Mouse (Mus musculus) adrenal gland, adult 18-20 months (tissue): ENCODE results near the gene Pck2. TPM values are rescaled to one million over a fixed set of nuclear protein-coding genes. Genes with fewer than 3 reads are reported as not detected.

Experiments used
- DNase-seq, 2 experiments: peaks; one replicate each; pipeline ENCODE4 v3.0.0; 2021 to 2022; ENCODE audit warnings: low spot score in 2 of 2
- total RNA-seq, 2 experiments: library from RNA; stranded (reverse); gene quantifications; 1 replicate in 1 of 2; 2 replicates in 1 of 2; pipeline ENCODE4 v1.2.3; 2021

The Pck2 gene
- total RNA-seq, 2 experiments from 2014 or later, result 21.6 to 31.7 TPM

GRCm38 (mm10) chr14:55571760-55572159 is 31.7 kb downstream of the Pck2 start:
- DNase-seq, result no peak

GRCm38 (mm10) chr14:55575302-55575701 is 35.2 kb downstream of the Pck2 start, which contains the start of gene Fitm1:
Gene Fitm1 (plus strand): TSS chr14:55575617.
- DNase-seq, result no peak

GRCm38 (mm10) chr14:55575711-55576110 is 35.6 kb downstream of the Pck2 start:
- no peak for DNase-seq

GRCm38 (mm10) chr14:55576376-55576775 is 36.3 kb downstream of the Pck2 start:
- DNase-seq, result no peak

GRCm38 (mm10) chr14:55577871-55578667 is 38.0 kb downstream of the Pck2 start, which contains the start of gene Psme1:
Gene Psme1 (plus strand): TSS chr14:55578123.
- peak; percentile 75 to 77 for DNase-seq

- DNase-seq, result peak; percentile 66 to 72
These were observed 38.7 kb downstream of the Pck2 start for GRCm38 (mm10) chr14:55578668-55579269.

- no peak for DNase-seq
These were observed 39.7 kb downstream of the Pck2 start for GRCm38 (mm10) chr14:55579511-55580496.

- no peak for DNase-seq
These were observed 40.7 kb downstream of the Pck2 start for GRCm38 (mm10) chr14:55580731-55581130.

GRCm38 (mm10) chr14:55581981-55582681 is 42.1 kb downstream of the Pck2 start:
- no peak for DNase-seq

GRCm38 (mm10) chr14:55584303-55584701 is 44.2 kb downstream of the Pck2 start:
- no peak for DNase-seq

- DNase-seq, result peak; percentile 73 to 80
These were observed 44.9 kb downstream of the Pck2 start, which contains the start of gene Emc9 for GRCm38 (mm10) chr14:55584702-55585565. Gene Emc9 (minus strand): TSS chr14:55585302.

- no peak for DNase-seq
These were observed 45.5 kb downstream of the Pck2 start for GRCm38 (mm10) chr14:55585566-55585960.

- DNase-seq, result no peak
These were observed 46.1 kb downstream of the Pck2 start for GRCm38 (mm10) chr14:55586149-55586548.

GRCm38 (mm10) chr14:55589271-55589670 is 49.2 kb downstream of the Pck2 start:
- no peak for DNase-seq

- no peak for DNase-seq
These were observed 49.8 kb downstream of the Pck2 start for GRCm38 (mm10) chr14:55589771-55590448.

GRCm38 (mm10) chr14:55590748-55591330 is 50.8 kb downstream of the Pck2 start, which contains the start of gene Psme2:
Gene Psme2 (minus strand): TSS chr14:55591113.
- DNase-seq, result peak; percentile 82 to 84

- DNase-seq, result peak; percentile 85
These were observed 51.3 kb downstream of the Pck2 start, which contains the start of gene Rnf31 for GRCm38 (mm10) chr14:55591331-55591891. Gene Rnf31 (plus strand): TSS chr14:55591708.

- DNase-seq, result no peak
These were observed 52.2 kb downstream of the Pck2 start for GRCm38 (mm10) chr14:55592226-55592625.
